Mouse (Mus musculus) adrenal gland, adult 8-10 months (tissue): ENCODE data around the gene Arv1. TPM values are rescaled to one million over a fixed set of nuclear protein-coding genes. Genes with fewer than 3 reads are reported as not detected.

ENCODE experiments used
- DNase-seq: peaks from one replicate; pipeline ENCODE4 v3.0.0; 2022
- total RNA-seq, 4 experiments: library from RNA; stranded (reverse); gene quantifications; 2 replicates each; pipeline ENCODE4 v1.2.4; 2022

Gene Arv1
- total RNA-seq, 4 experiments from 2014 or later: 6.4 to 15.9 (median 13.3) TPM

DNA sequence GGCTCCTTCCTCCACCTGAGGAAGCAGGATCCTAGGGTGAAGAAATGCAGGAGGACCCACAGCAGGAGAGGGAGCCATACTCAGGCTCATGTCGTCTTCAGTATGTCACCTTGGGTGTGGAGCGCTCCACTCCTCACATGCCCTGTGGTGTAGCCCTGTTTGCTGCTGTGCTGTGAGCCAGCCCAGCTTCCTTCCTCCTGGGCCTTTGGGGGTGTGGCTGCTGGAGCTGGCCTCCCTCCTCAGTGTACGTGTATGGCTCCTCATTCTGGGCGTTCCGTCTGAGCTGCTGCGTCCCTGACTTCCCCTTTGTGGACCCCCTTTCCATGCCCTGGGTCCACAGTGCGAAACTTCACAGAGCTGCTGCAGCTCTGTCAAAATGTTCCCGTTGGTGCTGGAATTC is 10.9 kb downstream of the Arv1 start:
- no peak for DNase-seq

GRCm38 (mm10) chr8:124735371-124735911 is 13.5 kb downstream of the Arv1 start:
- DNase-seq: no peak

GRCm38 (mm10) chr8:124739268-124739667 is 17.3 kb downstream of the Arv1 start:
- no peak for DNase-seq

GRCm38 (mm10) chr8:124746661-124747060 is 24.7 kb downstream of the Arv1 start:
- no peak for DNase-seq

- DNase-seq: no peak
Observed at GRCm38 (mm10) chr8:124751191-124751590, 29.3 kb downstream of the Arv1 start.

GRCm38 (mm10) chr8:124751709-124752173 is 29.8 kb downstream of the Arv1 start, which contains the start of gene Fam89a:
Gene Fam89a, minus strand, starts transcription at chr8:124751832.
- DNase-seq: no peak

DNA sequence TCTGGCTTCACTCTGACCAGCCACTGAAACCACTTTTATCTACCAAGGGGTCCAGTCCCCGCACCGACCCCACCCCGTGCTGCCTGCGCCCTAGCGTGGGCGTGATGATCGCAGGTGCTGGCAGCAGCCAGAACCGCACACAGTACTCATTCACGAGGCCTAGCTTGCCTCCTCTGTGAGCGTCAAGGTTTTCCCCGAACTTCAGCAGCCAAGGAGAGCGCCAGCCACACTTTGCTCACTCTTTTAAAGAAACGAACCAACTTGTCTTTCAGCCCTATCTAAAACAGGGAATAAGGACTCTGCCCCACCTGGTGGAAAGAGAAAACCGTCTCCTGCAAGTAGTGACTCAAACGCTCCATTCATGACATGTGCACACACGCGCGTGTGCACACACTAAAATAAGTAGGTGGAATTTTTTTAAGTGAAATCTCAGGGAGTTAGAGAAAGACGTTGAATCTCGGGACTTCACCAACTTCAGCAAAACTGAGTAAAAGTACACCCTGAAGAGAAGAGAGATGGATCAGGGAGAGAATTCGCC is 30.5 kb downstream of the Arv1 start:
- DNase-seq: no peak

DNA sequence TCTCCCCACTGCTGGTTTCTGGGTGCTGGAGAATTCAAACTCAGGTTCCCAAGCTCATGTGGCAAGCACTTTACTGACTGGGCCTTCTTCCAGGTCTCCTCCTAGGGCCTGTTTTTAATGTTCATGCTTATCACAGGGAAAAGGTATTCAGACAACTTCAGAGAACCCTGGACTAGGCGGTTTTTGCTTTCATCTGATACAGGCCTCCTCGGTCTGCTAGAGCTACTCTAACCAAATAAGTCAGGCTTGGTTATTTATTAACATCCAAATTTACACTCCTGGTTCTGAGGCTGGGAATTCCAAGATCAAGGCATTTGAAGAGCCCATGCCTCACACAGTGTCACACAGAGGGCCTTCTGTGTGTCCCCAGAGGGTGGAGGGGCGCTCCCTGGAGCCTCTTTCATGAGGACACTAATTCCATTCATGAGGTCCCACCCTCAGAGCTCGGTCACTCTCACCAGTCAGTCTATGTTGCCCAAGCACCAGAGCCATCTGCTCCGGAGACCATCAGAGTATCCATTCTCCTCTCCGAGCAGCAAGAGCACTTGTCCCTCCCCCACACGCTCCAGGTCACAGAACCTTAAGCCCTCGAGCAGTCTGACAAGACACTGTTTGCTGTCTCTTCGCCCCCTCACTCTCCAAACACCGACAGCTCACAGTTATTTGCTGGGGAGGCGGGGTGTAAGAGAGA is 32.3 kb downstream of the Arv1 start:
- no peak for DNase-seq

GRCm38 (mm10) chr8:124754792-124755190 is 32.9 kb downstream of the Arv1 start:
- DNase-seq: no peak

DNA sequence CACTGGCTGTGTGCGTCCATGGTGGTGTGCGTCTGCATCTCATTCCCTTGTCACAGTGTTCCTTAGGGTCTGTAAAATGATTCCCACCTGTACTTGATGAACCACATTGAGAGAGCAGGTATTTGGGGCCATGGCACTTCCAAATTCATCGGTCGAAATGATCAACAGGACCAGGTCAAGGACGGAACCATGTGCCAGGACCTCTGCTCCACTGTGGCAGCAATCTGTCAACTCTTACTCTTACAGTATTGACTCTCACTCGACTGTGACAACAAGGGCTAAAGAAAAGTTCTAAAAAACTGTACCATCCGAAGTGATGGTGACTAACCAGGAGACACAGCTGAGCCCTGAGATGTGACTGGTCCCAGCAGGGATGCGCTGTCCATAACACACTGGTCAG is 33.5 kb downstream of the Arv1 start:
- no peak for DNase-seq

GRCm38 (mm10) chr8:124756153-124756552 is 34.2 kb downstream of the Arv1 start:
- no peak for DNase-seq

DNA sequence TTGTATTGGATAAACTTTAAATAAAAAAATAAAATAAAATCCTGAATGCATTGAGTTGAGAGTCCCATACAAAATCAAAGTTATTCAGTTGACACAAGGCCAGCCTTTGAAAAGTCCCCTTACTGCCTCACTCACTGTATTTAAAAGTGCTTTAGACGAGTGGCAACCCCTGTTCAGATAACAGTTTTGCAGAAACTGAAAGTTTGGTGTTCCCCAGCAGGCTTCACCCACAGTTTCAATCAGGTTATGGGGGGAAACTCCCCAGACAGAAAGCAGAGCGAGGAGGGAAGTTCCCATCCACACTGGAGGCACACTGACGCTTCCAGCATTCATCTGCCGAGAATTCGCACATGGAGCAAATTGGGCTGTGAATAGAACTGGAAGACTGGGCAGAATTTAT is 34.7 kb downstream of the Arv1 start:
- DNase-seq: no peak

GRCm38 (mm10) chr8:124758544-124758943 is 36.6 kb downstream of the Arv1 start:
- no peak for DNase-seq

GRCm38 (mm10) chr8:124763061-124763460 is 41.1 kb downstream of the Arv1 start:
- no peak for DNase-seq

DNA sequence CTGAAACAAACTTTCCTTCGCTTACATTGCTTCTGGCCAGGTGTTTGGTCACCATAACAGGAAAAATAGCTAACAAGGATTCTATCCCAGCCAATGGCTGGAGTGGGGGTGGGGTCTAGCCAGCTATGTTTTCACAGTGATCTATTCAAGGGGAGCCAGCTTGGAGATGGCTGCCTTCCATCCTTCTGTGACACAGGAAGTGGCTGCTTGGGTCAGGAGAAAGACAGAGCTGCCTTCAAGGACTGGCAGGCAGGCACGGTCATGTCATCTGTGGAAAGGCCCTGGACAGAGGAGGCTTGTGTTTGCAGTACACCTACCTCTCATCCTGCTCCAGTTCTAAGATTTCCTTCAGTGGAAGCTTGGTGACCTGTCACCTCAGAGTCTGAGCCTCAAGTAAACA is 50.5 kb downstream of the Arv1 start:
- no peak for DNase-seq

GRCm38 (mm10) chr8:124775695-124776094 is 53.8 kb downstream of the Arv1 start:
- DNase-seq: peak; percentile 78

- DNase-seq: peak; percentile 72
Observed at GRCm38 (mm10) chr8:124780236-124780635, 58.3 kb downstream of the Arv1 start.

GRCm38 (mm10) chr8:124782431-124782830 is 60.5 kb downstream of the Arv1 start:
- DNase-seq: peak; percentile 69

GRCm38 (mm10) chr8:124783228-124783627 is 61.3 kb downstream of the Arv1 start:
- DNase-seq: no peak

Other genes starting within 250 kb of the Arv1 start
- 10 to 100 TPM; 48.0 to 62.2 (median 54.1) TPM for gene Cog2, start 201.4 kb upstream of the Arv1 start, total RNA-seq
- gene Agt, start 152.4 kb upstream of the Arv1 start, total RNA-seq: 1 to 10 TPM in 2 of 4 experiments, under 1 TPM in 2; 0.49 to 8.0 (median 4.0) TPM
- under 1 TPM in 2 of 4 experiments, not detected in 2; 0.35 to 0.78 TPM for gene Capn9, start 146.0 kb upstream of the Arv1 start, total RNA-seq
- gene 2310022B05Rik, start 58.8 kb upstream of the Arv1 start, total RNA-seq: 10 to 100 TPM; 39.9 to 50.2 (median 45.4) TPM
- 10 to 100 TPM; 39.3 to 45.5 (median 42.7) TPM for gene Ttc13, start 156 bp upstream of the Arv1 start, total RNA-seq
- under 1 TPM in 3 of 4 experiments, not detected in 1; 0.42 to 0.73 (median 0.49) TPM for gene Fam89a, start 29.7 kb downstream of the Arv1 start, total RNA-seq
- 1 to 10 TPM in 3 of 4 experiments, under 1 TPM in 1; 0.99 to 2.9 (median 1.3) TPM for gene Trim67, start 71.0 kb downstream of the Arv1 start, total RNA-seq
- 100 to 1,000 TPM in 3 of 4 experiments, 10 to 100 TPM in 1; 93.8 to 131 (median 107) TPM for gene Gnpat, start 140.9 kb downstream of the Arv1 start, total RNA-seq
- gene 2810004N23Rik, start 141.0 kb downstream of the Arv1 start, total RNA-seq: 10 to 100 TPM; 27.5 to 31.3 (median 29.2) TPM
- gene Exoc8, start 175.6 kb downstream of the Arv1 start, total RNA-seq: 10 to 100 TPM; 22.1 to 28.1 (median 25.0) TPM
- gene Sprtn, start 175.7 kb downstream of the Arv1 start, total RNA-seq: 10 to 100 TPM; 19.4 to 23.6 (median 21.5) TPM
- gene Egln1, start 227.2 kb downstream of the Arv1 start, total RNA-seq: 10 to 100 TPM; 48.2 to 56.7 (median 50.9) TPM